Mouse (Mus musculus): ENCODE data around the gene Cage1. TPM values are rescaled to one million over a fixed set of nuclear protein-coding genes. Genes with fewer than 3 reads are reported as not detected.

The Cage1 gene
- polyA plus RNA-seq (2014; fragmentation: Illumina TruSeq; extraction: RNeasy Lipid Tissue Mini Kit (QIAGEN cat#74804); ENCODE audit: low replicate concordance), result 0.63 TPM

GRCm38 (mm10) chr13:38037044-38037687, at the start of gene Cage1:
Gene Cage1 (minus strand): TSS chr13:38037069.

DNA sequence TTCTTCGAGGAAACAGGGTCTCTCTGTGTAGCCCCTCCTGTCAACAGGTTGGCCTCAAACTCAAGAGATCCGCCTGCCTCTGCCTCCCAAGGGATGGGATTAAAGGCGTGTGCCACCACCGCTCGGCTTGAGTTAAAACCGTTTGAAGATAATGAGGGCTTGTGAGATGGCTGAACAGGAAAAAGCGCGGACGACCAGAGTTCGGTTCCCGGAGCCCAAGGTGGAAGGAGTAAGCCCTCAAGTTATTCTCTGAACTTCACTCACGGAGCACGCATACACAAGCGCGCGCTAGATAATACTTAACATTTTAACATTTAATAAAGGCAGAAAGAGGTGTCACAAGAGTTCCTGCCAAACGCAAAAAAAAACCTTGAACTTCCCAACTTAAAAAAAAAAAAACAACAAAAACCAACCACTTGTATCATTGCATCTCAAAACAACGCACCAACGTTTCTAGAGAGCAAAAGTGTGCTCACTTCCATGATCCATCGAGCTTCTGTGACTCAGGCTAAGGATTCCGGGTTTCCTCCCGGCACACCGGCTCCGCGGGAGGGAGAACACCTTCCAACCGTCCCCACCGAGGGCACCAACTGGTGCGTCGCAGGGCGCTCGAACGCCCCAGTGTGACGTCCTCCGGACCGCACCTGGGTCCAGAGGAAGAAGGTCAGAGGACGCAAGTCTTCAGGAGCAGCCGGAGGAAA, 376 bp downstream of the Cage1 start, which contains the start of gene Riok1:
Riok1 (plus strand) TSS at position 653 of the 701 bp plus-strand sequence.

GRCm38 (mm10) chr13:37993704-37994404, 43.0 kb downstream of the Cage1 start, which contains the start of gene Ssr1:
Gene Ssr1 (minus strand): TSS chr13:37994217.

Other genes starting within 250 kb of the Cage1 start
- 180 TPM for gene Ssr1, start 42.9 kb downstream of the Cage1 start, polyA plus RNA-seq (2014; fragmentation: Illumina TruSeq; extraction: RNeasy Lipid Tissue Mini Kit (QIAGEN cat#74804); ENCODE audit: low replicate concordance)
- gene Riok1, start 74 bp downstream of the Cage1 start, polyA plus RNA-seq (2014; fragmentation: Illumina TruSeq; extraction: RNeasy Lipid Tissue Mini Kit (QIAGEN cat#74804); ENCODE audit: low replicate concordance), result 48.6 TPM
- 74.7 TPM for gene Dsp, start 114.2 kb upstream of the Cage1 start, polyA plus RNA-seq (2014; fragmentation: Illumina TruSeq; extraction: RNeasy Lipid Tissue Mini Kit (QIAGEN cat#74804); ENCODE audit: low replicate concordance)
- gene Snrnp48, start 167.9 kb upstream of the Cage1 start, polyA plus RNA-seq (2014; fragmentation: Illumina TruSeq; extraction: RNeasy Lipid Tissue Mini Kit (QIAGEN cat#74804); ENCODE audit: low replicate concordance), result 84.9 TPM

Data from small intestine, adult 10 weeks (tissue).